Mouse (Mus musculus): ENCODE data around the gene Npdc1. TPM values are rescaled to one million over a fixed set of nuclear protein-coding genes. Genes with fewer than 3 reads are reported as not detected.

Npdc1 gene
- polyA plus RNA-seq, 1 experiment: 29.7 TPM

DNA sequence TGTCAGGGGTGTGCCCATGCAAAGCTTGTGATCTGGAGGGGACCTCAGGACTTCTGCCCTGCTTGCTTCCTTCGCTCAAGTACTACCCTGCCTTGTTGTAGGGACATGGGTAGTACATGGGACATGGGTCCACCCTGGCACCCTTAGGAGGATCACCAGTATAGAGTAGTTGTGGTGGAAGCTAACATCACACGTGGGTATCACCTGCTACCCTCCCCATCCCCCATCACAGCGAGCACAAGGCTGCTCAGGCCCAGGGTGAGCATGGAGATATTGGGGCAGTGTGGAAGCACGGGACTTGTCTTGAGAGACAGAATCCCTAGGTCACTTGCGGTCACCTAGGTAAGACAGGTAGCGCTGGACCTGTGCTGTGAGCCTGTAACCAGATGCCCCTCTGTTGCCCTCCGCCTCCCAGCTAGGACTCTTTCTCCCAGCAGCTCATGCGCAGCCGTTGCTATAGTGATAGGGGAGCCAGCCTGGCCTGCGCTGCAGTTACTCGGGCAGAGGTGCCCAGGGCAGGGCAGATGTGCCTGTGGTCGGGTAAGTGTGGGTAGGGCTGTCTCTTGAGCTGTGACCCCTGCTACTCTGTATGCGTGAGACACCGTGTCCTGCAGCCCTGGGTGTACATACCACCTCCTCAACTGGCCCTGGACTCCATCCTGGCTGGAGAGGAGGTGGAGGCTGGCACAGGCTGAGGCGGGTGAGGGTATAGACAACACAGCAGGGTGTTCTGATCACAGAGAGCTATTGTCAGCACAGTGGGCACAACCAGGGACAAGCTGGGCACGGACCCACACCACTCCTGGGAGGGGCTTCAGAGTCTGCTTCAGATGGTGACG lies 31.5 kb downstream of the Npdc1 start:
- Histone ChIP-seq H3K36me3 (ENCODE audit: control insufficient read depth, insufficient read depth, low read length, poor library complexity, severe bottlenecking) (no peaks in the 10 kb centered on the region), H3K27me3 (ENCODE audit: control insufficient read depth, insufficient read depth, low read length, poor library complexity, severe bottlenecking) (no peaks in the 10 kb centered on the region), H3K9ac (ENCODE audit: low read depth, poor library complexity, severe bottlenecking) (no peak overlapping the region), H3K4me3 (ENCODE audit: low read depth, low read length) (no peak overlapping the region), H3K27ac (ENCODE audit: insufficient read depth, low read length) (no peak overlapping the region), H3K4me1 (ENCODE audit: control insufficient read depth, insufficient read depth, low read length) (no peaks in the 10 kb centered on the region), H3K9me3 (replicated peaks; ENCODE audit: control insufficient read depth, insufficient read depth, low read length, poor library complexity, severe bottlenecking) (no peaks in the 10 kb centered on the region)
- TF ChIP-seq POLR2A (IDR thresholded peaks at IDR 0.05; ENCODE audit: insufficient read depth, low read length): no peak
- TF ChIP-seq CTCF (IDR thresholded peaks at IDR 0.05; ENCODE audit: low read depth, low read length): no peak

DNA sequence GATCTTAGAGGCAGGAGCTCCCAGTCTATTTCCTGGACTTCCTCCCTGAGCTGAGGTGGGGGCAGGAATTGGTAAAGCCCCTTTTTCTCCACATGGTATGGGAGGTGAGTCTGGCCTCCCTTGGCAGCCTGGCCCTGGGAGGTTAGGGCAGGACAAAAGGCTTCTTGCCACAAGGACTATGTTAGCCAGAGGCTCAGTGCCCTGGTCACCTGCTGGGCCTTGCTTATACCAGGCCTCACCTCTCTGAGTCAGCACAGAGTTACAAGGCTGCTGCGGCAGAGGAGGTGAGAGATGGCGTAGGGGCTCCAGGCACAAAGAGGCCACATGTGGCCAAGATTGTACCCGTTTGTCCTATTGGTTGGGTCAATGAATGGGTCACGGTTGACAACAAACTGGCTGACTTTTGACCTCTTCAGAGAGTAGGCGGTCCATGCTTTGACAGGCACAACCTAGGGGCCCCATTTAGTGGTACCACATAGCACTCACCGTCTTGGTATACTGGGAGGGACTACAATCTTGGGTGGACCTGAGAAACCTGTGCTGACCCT lies 32.2 kb downstream of the Npdc1 start:
- no peak for TF ChIP-seq CTCF (IDR thresholded peaks at IDR 0.05; ENCODE audit: low read depth, low read length)
- Histone ChIP-seq H3K4me1 (ENCODE audit: control insufficient read depth, insufficient read depth, low read length) (no peaks in the 10 kb centered on the region), H3K9me3 (replicated peaks; ENCODE audit: control insufficient read depth, insufficient read depth, low read length, poor library complexity, severe bottlenecking) (no peaks in the 10 kb centered on the region), H3K36me3 (ENCODE audit: control insufficient read depth, insufficient read depth, low read length, poor library complexity, severe bottlenecking) (no peaks in the 10 kb centered on the region), H3K4me3 (ENCODE audit: low read depth, low read length) (no peak overlapping the region), H3K27me3 (ENCODE audit: control insufficient read depth, insufficient read depth, low read length, poor library complexity, severe bottlenecking) (no peaks in the 10 kb centered on the region), H3K9ac (ENCODE audit: low read depth, poor library complexity, severe bottlenecking) (no peak overlapping the region), H3K27ac (ENCODE audit: insufficient read depth, low read length) (no peak overlapping the region)

- TF ChIP-seq EP300 (IDR thresholded peaks at IDR 0.05; ENCODE audit: insufficient read depth, low read depth, low read length) (no peak), POLR2A (IDR thresholded peaks at IDR 0.05; ENCODE audit: insufficient read depth, low read length) (no peak), CTCF (IDR thresholded peaks at IDR 0.05; ENCODE audit: low read depth, low read length) (no peak)
- H3K9ac ChIP-seq (ENCODE audit: low read depth, poor library complexity, severe bottlenecking): no peak overlapping the region
These were observed 33.4 kb downstream of the Npdc1 start for GRCm38 (mm10) chr2:25432326-25433098.

DNA sequence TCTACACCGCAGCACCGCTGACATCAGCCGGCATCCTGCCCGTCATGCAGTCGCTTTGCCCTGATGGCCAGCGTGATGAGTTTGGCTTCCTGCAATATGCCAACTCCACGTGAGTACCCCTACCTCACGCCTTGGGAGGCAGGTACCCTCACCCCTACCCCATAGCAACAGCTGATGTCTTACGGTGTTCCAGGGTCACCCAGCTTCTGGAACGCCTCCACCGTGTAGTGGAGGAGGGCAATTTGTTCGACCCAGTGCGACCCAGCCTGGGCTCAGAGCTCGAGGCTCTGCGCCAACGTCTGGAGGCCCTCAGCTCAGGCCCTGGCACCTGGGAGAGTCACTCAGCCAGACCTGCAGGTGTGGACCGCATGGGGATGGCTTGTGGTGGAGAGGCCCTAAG lies 34.0 kb downstream of the Npdc1 start:
- TF ChIP-seq CTCF (IDR thresholded peaks at IDR 0.05; ENCODE audit: low read depth, low read length): no peak
- TF ChIP-seq EP300 (IDR thresholded peaks at IDR 0.05; ENCODE audit: insufficient read depth, low read depth, low read length): no peak
- TF ChIP-seq POLR2A (IDR thresholded peaks at IDR 0.05; ENCODE audit: insufficient read depth, low read length): no peak
- Histone ChIP-seq H3K9ac (ENCODE audit: low read depth, poor library complexity, severe bottlenecking) (no peak overlapping the region), H3K27me3 (ENCODE audit: control insufficient read depth, insufficient read depth, low read length, poor library complexity, severe bottlenecking) (no peaks in the 10 kb centered on the region), H3K4me1 (ENCODE audit: control insufficient read depth, insufficient read depth, low read length) (no peaks in the 10 kb centered on the region), H3K27ac (ENCODE audit: insufficient read depth, low read length) (no peak overlapping the region), H3K36me3 (ENCODE audit: control insufficient read depth, insufficient read depth, low read length, poor library complexity, severe bottlenecking) (no peaks in the 10 kb centered on the region), H3K4me3 (ENCODE audit: low read depth, low read length) (no peak overlapping the region), H3K9me3 (replicated peaks; ENCODE audit: control insufficient read depth, insufficient read depth, low read length, poor library complexity, severe bottlenecking) (no peaks in the 10 kb centered on the region)

More at GRCm38 (mm10) chr2:25432326-25433098, 33.4 kb downstream of the Npdc1 start:
- Histone ChIP-seq H3K36me3 (ENCODE audit: control insufficient read depth, insufficient read depth, low read length, poor library complexity, severe bottlenecking) (no peaks in the 10 kb centered on the region), H3K27me3 (ENCODE audit: control insufficient read depth, insufficient read depth, low read length, poor library complexity, severe bottlenecking) (no peaks in the 10 kb centered on the region), H3K9me3 (replicated peaks; ENCODE audit: control insufficient read depth, insufficient read depth, low read length, poor library complexity, severe bottlenecking) (no peaks in the 10 kb centered on the region), H3K4me3 (ENCODE audit: low read depth, low read length) (no peak overlapping the region), H3K27ac (ENCODE audit: insufficient read depth, low read length) (no peak overlapping the region), H3K4me1 (ENCODE audit: control insufficient read depth, insufficient read depth, low read length) (no peaks in the 10 kb centered on the region)

- H3K27ac ChIP-seq (ENCODE audit: insufficient read depth, low read length): no peak overlapping the region
- no peaks in the 10 kb centered on the region for H3K36me3 ChIP-seq (ENCODE audit: control insufficient read depth, insufficient read depth, low read length, poor library complexity, severe bottlenecking)
- no peaks in the 10 kb centered on the region for H3K9me3 ChIP-seq (replicated peaks; ENCODE audit: control insufficient read depth, insufficient read depth, low read length, poor library complexity, severe bottlenecking)
- H3K4me1 ChIP-seq (ENCODE audit: control insufficient read depth, insufficient read depth, low read length): no peaks in the 10 kb centered on the region
- TF ChIP-seq EP300 (IDR thresholded peaks at IDR 0.05; ENCODE audit: insufficient read depth, low read depth, low read length) (no peak), POLR2A (IDR thresholded peaks at IDR 0.05; ENCODE audit: insufficient read depth, low read length) (no peak), CTCF (IDR thresholded peaks at IDR 0.05; ENCODE audit: low read depth, low read length) (no peak)
- no peak overlapping the region for H3K4me3 ChIP-seq (ENCODE audit: low read depth, low read length)
- H3K27me3 ChIP-seq (ENCODE audit: control insufficient read depth, insufficient read depth, low read length, poor library complexity, severe bottlenecking): no peaks in the 10 kb centered on the region
- H3K9ac ChIP-seq (ENCODE audit: low read depth, poor library complexity, severe bottlenecking): no peak overlapping the region
These were observed 35.1 kb downstream of the Npdc1 start for GRCm38 (mm10) chr2:25434292-25434691.
